Mouse (Mus musculus): ENCODE data around the gene Opalin. TPM values are rescaled to one million over a fixed set of nuclear protein-coding genes. Genes with fewer than 3 reads are reported as not detected.

Opalin gene
- polyA plus RNA-seq, 1 experiment from 2014 or later: not detected

- 41% methylated on average over 8 of the region's 8 CpGs for WGBS
- H3K9me3 ChIP-seq (replicated peaks): no peaks in the 10 kb centered on the region
- no peak overlapping the region for H3K4me2 ChIP-seq
- H3K4me3 ChIP-seq (replicated peaks): no peak overlapping the region
- no peak overlapping the region for H3K9ac ChIP-seq
- H3K4me1 ChIP-seq: no peaks in the 10 kb centered on the region
- H3K36me3 ChIP-seq: no peaks in the 10 kb centered on the region
- H3K27ac ChIP-seq: no peak overlapping the region
- no peak for ATAC-seq (replicated peaks; ENCODE audit: low FRiP score)
- 0 out of 2 replicates have a peak, but pooled peaks cover 4% of the 10 kb centered on the region for H3K27me3 ChIP-seq
These were observed 28.0 kb upstream of the Opalin start for GRCm38 (mm10) chr19:41104922-41105321.

DNA sequence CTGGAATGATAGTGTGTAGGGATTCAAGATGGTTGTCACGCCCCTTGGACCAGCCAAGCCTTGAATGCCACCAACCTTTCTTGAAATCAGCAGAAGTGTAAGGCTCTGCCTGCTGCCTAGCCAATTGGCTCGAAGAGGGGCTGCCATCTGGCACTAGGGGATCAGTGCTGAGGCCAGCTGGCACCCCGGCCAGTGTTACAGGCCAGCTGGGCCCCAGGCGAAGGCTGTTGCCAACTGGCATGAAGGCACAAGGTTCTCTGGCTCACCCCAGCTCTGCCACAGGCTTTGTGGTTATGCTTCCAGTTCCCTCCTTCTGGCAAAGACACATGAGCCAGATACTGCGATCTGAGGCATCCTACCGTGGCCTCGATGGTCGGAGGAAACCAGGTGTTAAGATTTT, 24.5 kb upstream of the Opalin start:
- Histone ChIP-seq H3K9ac (no peak overlapping the region), H3K4me3 (replicated peaks) (no peak overlapping the region), H3K4me1 (0 out of 2 replicates have a peak, but pooled peaks cover 4% of the 10 kb centered on the region), H3K4me2 (no peak overlapping the region), H3K27ac (no peak overlapping the region), H3K9me3 (replicated peaks) (no peaks in the 10 kb centered on the region), H3K27me3 (no peaks in the 10 kb centered on the region), H3K36me3 (no peaks in the 10 kb centered on the region)
- ATAC-seq (replicated peaks; ENCODE audit: low FRiP score): no peak
- 81% methylated on average over 8 of the region's 8 CpGs for WGBS

DNA sequence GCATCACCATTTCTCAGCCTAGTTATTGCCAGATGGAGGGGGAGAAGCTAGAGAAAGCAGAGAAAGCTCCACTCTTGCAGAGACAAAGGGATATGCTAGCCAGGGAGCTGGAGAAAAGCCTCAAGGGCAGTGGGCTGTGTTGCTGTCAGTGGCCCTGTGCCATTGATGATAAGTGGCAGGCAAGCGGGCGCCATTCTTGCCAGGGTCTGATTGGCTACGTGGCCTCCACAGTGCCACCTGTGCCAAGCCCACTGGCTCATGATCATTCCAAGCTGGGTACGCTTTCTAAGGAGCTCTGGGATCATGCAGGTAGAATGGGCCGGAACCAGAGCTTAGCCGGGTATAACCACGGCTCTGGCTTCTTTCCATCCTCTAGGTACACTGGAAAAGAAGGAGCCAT, 23.9 kb upstream of the Opalin start:
- Histone ChIP-seq H3K4me3 (replicated peaks) (no peak overlapping the region), H3K36me3 (no peaks in the 10 kb centered on the region), H3K27ac (no peak overlapping the region), H3K4me2 (no peak overlapping the region), H3K9ac (no peak overlapping the region), H3K9me3 (replicated peaks) (no peaks in the 10 kb centered on the region), H3K4me1 (0 out of 2 replicates have a peak, but pooled peaks cover 4% of the 10 kb centered on the region), H3K27me3 (no peaks in the 10 kb centered on the region)
- no peak for ATAC-seq (replicated peaks; ENCODE audit: low FRiP score)
- WGBS: 94% methylated on average over 7 of the region's 7 CpGs

GRCm38 (mm10) chr19:41097038-41097437, 20.1 kb upstream of the Opalin start:
- Histone ChIP-seq H3K4me2 (no peak overlapping the region), H3K9me3 (replicated peaks) (no peaks in the 10 kb centered on the region), H3K4me3 (replicated peaks) (no peak overlapping the region), H3K27me3 (no peaks in the 10 kb centered on the region), H3K27ac (no peak overlapping the region), H3K9ac (no peak overlapping the region), H3K36me3 (no peaks in the 10 kb centered on the region), H3K4me1 (0 out of 2 replicates have a peak, but pooled peaks cover 4% of the 10 kb centered on the region)
- no peak for ATAC-seq (replicated peaks; ENCODE audit: low FRiP score)
- 77% methylated on average over 4 of the region's 4 CpGs for WGBS

- Histone ChIP-seq H3K36me3 (no peaks in the 10 kb centered on the region), H3K9me3 (replicated peaks) (no peaks in the 10 kb centered on the region), H3K4me1 (no peaks in the 10 kb centered on the region; the same call in 1 of the 2 replicates), H3K27ac (no peak overlapping the region), H3K4me2 (no peak overlapping the region), H3K9ac (no peak overlapping the region), H3K4me3 (replicated peaks) (no peak overlapping the region), H3K27me3 (peaks cover 31% of the 10 kb centered on the region)
- no peak for ATAC-seq (replicated peaks; ENCODE audit: low FRiP score)
- WGBS: 69% methylated on average over 2 of the region's 2 CpGs
These were observed 15.0 kb upstream of the Opalin start for GRCm38 (mm10) chr19:41091901-41092300.

DNA sequence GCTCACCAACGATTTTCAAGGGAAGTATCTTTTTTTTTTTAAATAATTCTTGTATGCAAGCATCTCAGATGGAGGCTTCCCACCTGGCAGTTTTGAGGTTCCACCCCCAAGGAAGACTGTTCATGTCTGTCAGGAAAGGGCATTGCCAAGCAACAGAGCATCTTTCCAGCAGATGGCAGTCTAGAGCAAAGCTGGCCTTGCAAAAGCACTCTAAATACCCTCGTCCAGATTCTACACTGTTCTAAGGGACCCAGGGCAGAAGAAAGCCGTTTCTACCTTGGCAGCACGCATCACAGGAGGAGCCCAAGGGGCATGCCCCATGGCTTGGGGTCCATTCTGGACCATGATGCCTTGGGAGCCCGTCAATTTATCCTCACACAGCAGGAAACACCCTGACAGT, 12.9 kb upstream of the Opalin start:
- H3K27ac ChIP-seq: no peak overlapping the region
- H3K9me3 ChIP-seq (replicated peaks): no peaks in the 10 kb centered on the region
- ATAC-seq (replicated peaks; ENCODE audit: low FRiP score): no peak
- no peak overlapping the region for H3K4me3 ChIP-seq (replicated peaks)
- 12% methylated on average over 5 of the region's 5 CpGs for WGBS
- H3K4me2 ChIP-seq: no peak overlapping the region
- H3K36me3 ChIP-seq: no peaks in the 10 kb centered on the region
- H3K9ac ChIP-seq: no peak overlapping the region
- no peaks in the 10 kb centered on the region; the same call in 1 of the 2 replicates for H3K4me1 ChIP-seq
- peaks cover 31% of the 10 kb centered on the region for H3K27me3 ChIP-seq

- WGBS: 43% methylated on average over 18 of the region's 18 CpGs
- no peak for ATAC-seq (replicated peaks; ENCODE audit: low FRiP score)
- Histone ChIP-seq H3K4me3 (replicated peaks) (no peak overlapping the region), H3K9me3 (replicated peaks) (no peaks in the 10 kb centered on the region), H3K9ac (no peak overlapping the region), H3K27me3 (peaks cover 31% of the 10 kb centered on the region), H3K27ac (no peak overlapping the region), H3K4me2 (peak overlapping the region; percentile 45), H3K4me1 (no peaks in the 10 kb centered on the region; the same call in 1 of the 2 replicates), H3K36me3 (no peaks in the 10 kb centered on the region)
These were observed 11.6 kb upstream of the Opalin start for GRCm38 (mm10) chr19:41088491-41088890.

DNA sequence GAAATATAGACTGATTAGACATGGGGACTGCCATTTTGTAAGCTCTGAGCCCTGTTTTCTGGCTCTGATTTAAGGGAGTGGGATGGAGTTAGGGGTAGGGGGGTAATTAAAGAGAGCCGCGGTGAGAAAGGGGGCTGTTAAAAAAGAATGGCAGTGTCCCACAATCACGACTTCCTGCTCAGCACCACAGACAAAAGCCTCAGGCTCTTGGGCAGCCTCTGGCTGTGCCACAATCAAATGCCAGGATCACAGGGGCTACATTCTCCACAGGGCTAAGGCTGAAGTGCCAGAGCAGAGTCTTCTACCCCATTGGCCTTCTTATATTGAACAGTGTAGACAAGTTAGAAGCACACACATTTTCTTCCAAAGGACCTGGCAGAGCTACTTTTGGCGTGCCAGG, 11.0 kb upstream of the Opalin start:
- H3K27ac ChIP-seq: no peak overlapping the region
- no peak for ATAC-seq (replicated peaks; ENCODE audit: low FRiP score)
- H3K27me3 ChIP-seq: peaks cover 31% of the 10 kb centered on the region
- no peaks in the 10 kb centered on the region for H3K9me3 ChIP-seq (replicated peaks)
- 29% methylated on average over 4 of the region's 4 CpGs for WGBS
- H3K4me2 ChIP-seq: no peak overlapping the region
- H3K4me3 ChIP-seq (replicated peaks): no peak overlapping the region
- no peaks in the 10 kb centered on the region; the same call in 1 of the 2 replicates for H3K4me1 ChIP-seq
- no peaks in the 10 kb centered on the region for H3K36me3 ChIP-seq
- no peak overlapping the region for H3K9ac ChIP-seq

GRCm38 (mm10) chr19:41086700-41087099, 9.8 kb upstream of the Opalin start:
- no peak overlapping the region for H3K4me2 ChIP-seq
- no peak overlapping the region for H3K4me3 ChIP-seq (replicated peaks)
- peaks cover 31% of the 10 kb centered on the region for H3K27me3 ChIP-seq
- H3K36me3 ChIP-seq: no peaks in the 10 kb centered on the region
- H3K9me3 ChIP-seq (replicated peaks): no peaks in the 10 kb centered on the region
- H3K9ac ChIP-seq: no peak overlapping the region
- no peak; the same call in 1 of the 2 replicates for ATAC-seq (replicated peaks; ENCODE audit: low FRiP score)
- H3K4me1 ChIP-seq: no peaks in the 10 kb centered on the region; the same call in 1 of the 2 replicates
- WGBS: 6% methylated on average over 2 of the region's 2 CpGs
- no peak overlapping the region for H3K27ac ChIP-seq

GRCm38 (mm10) chr19:41086289-41086688, 9.4 kb upstream of the Opalin start:
- H3K27ac ChIP-seq: no peak overlapping the region
- 92% methylated on average over 6 of the region's 6 CpGs for WGBS
- no peaks in the 10 kb centered on the region for H3K9me3 ChIP-seq (replicated peaks)
- H3K9ac ChIP-seq: no peak overlapping the region
- no peaks in the 10 kb centered on the region for H3K36me3 ChIP-seq
- no peak overlapping the region for H3K4me3 ChIP-seq (replicated peaks)
- no peaks in the 10 kb centered on the region; the same call in 1 of the 2 replicates for H3K4me1 ChIP-seq
- ATAC-seq (replicated peaks; ENCODE audit: low FRiP score): no peak
- H3K27me3 ChIP-seq: peaks cover 31% of the 10 kb centered on the region
- no peak overlapping the region for H3K4me2 ChIP-seq

GRCm38 (mm10) chr19:41083646-41084045, 6.7 kb upstream of the Opalin start:
- ATAC-seq (replicated peaks; ENCODE audit: low FRiP score): no peak
- H3K4me1 ChIP-seq: no peaks in the 10 kb centered on the region; the same call in 1 of the 2 replicates
- H3K9ac ChIP-seq: no peak overlapping the region
- H3K9me3 ChIP-seq (replicated peaks): no peaks in the 10 kb centered on the region
- H3K4me3 ChIP-seq (replicated peaks): no peak overlapping the region
- no peak overlapping the region for H3K4me2 ChIP-seq
- WGBS: 88% methylated on average over 14 of the region's 14 CpGs
- no peak overlapping the region for H3K27ac ChIP-seq
- no peaks in the 10 kb centered on the region for H3K36me3 ChIP-seq
- peaks cover 18% of the 10 kb centered on the region for H3K27me3 ChIP-seq

DNA sequence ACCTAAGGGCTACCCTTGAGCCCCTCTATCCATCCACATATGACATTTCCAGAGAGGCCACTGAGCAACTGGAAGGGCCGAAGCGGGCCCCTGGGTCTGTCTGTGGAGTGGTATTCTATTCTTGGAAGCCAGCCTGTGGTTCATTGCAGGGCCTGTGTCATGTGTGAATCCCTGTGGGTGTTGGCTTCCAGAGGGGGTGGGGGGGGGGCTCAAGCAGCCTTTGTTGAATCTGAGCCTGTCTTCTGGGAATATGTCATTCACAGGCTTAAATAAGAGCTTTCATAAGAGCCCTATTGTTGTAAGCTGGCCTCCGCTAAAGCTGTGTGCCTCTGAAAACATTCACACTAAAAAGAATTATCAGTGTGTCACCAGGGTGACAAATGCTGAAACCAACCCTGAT, 4.7 kb upstream of the Opalin start:
- no peak overlapping the region for H3K9ac ChIP-seq
- no peak for ATAC-seq (replicated peaks; ENCODE audit: low FRiP score)
- WGBS: 75% methylated on average over 3 of the region's 3 CpGs

More for the DNA sequence above, 4.7 kb upstream of the Opalin start:
- Histone ChIP-seq H3K4me2 (no peak overlapping the region), H3K9me3 (replicated peaks) (no peaks in the 10 kb centered on the region), H3K27ac (no peak overlapping the region), H3K27me3 (no peaks in the 10 kb centered on the region), H3K4me3 (replicated peaks) (no peak overlapping the region), H3K36me3 (no peaks in the 10 kb centered on the region), H3K4me1 (no peaks in the 10 kb centered on the region)
